Mouse (Mus musculus) effector memory CD4-positive, alpha-beta T cell, adult 7 months (primary cell): ENCODE results near the gene Gabrq. TPM values are rescaled to one million over a fixed set of nuclear protein-coding genes. Genes with fewer than 3 reads are reported as not detected.

Source experiments
- polyA plus RNA-seq: library from polyadenylated mRNA; unstranded; fragments of 100-300 nt; shearing (Covaris generic); gene quantifications from one replicate; pipeline ENCODE4 v1.2.1, GENCODE M21; 2017

Gabrq gene
- not detected for polyA plus RNA-seq

DNA sequence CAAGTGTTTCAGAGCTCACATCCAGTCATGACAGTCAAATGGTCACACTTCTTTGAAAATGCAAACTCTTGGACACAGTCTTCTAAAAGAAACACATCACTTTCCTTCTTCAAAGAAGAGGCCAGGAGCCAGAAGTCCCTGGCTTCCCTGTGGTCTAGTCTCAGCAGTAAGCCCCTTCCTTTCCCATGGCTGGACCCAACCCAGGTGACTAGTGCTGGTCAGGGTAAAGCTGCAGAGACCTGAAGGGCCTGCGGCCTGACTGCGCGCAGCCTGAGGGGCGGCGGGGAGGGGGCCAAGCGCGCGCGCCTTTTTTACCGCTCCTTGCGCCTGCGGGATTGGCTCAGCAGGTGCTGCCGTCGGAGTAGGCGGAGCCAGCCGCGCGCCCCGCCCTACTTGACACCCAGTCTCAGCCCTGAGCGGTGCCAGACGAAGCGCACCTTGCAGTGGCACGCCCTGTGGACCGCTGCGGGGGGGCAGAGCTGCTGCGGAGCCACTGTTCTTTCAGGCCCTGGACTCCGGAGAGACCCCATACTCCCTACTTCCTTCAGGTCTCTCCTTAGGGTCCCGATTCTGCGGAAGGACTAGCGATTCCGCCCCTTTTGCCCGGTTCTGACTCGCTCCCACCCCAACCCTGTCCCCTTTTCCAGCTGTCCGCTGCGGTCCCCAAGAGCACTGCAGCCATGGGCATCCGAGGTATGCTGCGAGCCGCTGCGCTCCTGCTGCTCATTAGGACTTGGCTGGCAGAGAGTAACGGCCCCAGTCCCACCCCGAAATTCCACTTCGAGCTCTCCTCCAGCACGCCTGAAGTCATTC lies at the start of gene Gabrq:
Gene Gabrq, plus strand, starts transcription at position 403 of the 813 bp plus-strand sequence.

Other genes with a start within 250 kb of the Gabrq start
- gene Gabra3, start 168.3 kb upstream of the Gabrq start, polyA plus RNA-seq = not detected
- gene Cetn2, start 93.2 kb downstream of the Gabrq start, polyA plus RNA-seq = 59.9 TPM
- 13.5 TPM for gene Nsdhl, start 93.4 kb downstream of the Gabrq start, polyA plus RNA-seq
- not detected for gene Zfp185, start 162.2 kb downstream of the Gabrq start, polyA plus RNA-seq
- gene Pnma5, start 211.9 kb downstream of the Gabrq start, polyA plus RNA-seq = not detected
- not detected for gene Pnma3, start 239.6 kb downstream of the Gabrq start, polyA plus RNA-seq